Mouse (Mus musculus) lung, embryonic 16.5 days (tissue): ENCODE data around the gene Cerk. TPM values are rescaled to one million over a fixed set of nuclear protein-coding genes. Genes with fewer than 3 reads are reported as not detected.
A peak's percentile ranks its signal among the peaks of the same experiment; 100 is the strongest.
"Not testable (repeated sequence)": the region's sequence is repeated elsewhere in the genome, so short reads cannot be mapped to it uniquely, and the experiment has no call there.

Experiments
- ATAC-seq: fragments of 200-750 bp; cut with Nextera tagmentation; 2 replicates; pipeline ENCODE4 v1.8.0; 2017; ENCODE audit warnings: low read depth, mild to moderate bottlenecking, moderate library complexity
- H3K27ac ChIP-seq: fragments of 300-500 bp; sonication (generic); 2 replicates; pipeline ENCODE4 v1.5.1; 2014; ENCODE audit warnings: mild to moderate bottlenecking, control low read depth, low read length
- H3K27me3 ChIP-seq: fragments of 300-500 bp; sonication (generic); 2 replicates; pipeline ENCODE4 v1.6.1; 2014; ENCODE audit warnings: low read depth, low read length, mixed read lengths; ENCODE audit not compliant: control insufficient read depth, insufficient read depth
- H3K36me3 ChIP-seq: fragments of 300-500 bp; sonication (generic); 2 replicates; pipeline ENCODE4 v1.6.1; 2014; ENCODE audit warnings: low read length; ENCODE audit not compliant: control insufficient read depth, insufficient read depth
- H3K4me1 ChIP-seq: fragments of 300-500 bp; sonication (generic); replicated peaks from 2 replicates; pipeline ENCODE4 v1.6.1; 2014; ENCODE audit warnings: low read length, mixed read lengths; ENCODE audit not compliant: control insufficient read depth, insufficient read depth
- H3K4me2 ChIP-seq: fragments of 300-500 bp; sonication (generic); 2 replicates; pipeline ENCODE4 v1.6.1; 2014; ENCODE audit warnings: low read depth, low read length, control low read depth
- H3K4me3 ChIP-seq: fragments of 300-500 bp; sonication (generic); 2 replicates; pipeline ENCODE4 v1.5.1; 2014; ENCODE audit warnings: mild to moderate bottlenecking, low read length, control low read depth
- H3K9ac ChIP-seq: fragments of 300-500 bp; sonication (generic); 2 replicates; pipeline ENCODE4 v1.6.1; 2014; ENCODE audit warnings: low read length, control low read depth
- H3K9me3 ChIP-seq: fragments of 300-500 bp; sonication (generic); 2 replicates; pipeline ENCODE4 v1.6.1; 2016; ENCODE audit warnings: low read length; ENCODE audit not compliant: control insufficient read depth
- WGBS: fragments of 180-500 bp; shearing (Covaris S2); extraction: QIAGEN DNeasy Blood & Tissue Kit; methylation state at CpG from one replicate; pipeline ENCODE4 v1.1.7; 2014; 5-methylcytosine and 5-hydroxymethylcytosine counted together
- polyA plus RNA-seq: library from polyadenylated mRNA; unstranded; fragments of >200 nt; fragmentation: Nextera tagmentation; extraction: Ambion mirVana; gene quantifications from 2 replicates; pipeline ENCODE4 v1.2.1, GENCODE M21; 2015

The Cerk gene
- polyA plus RNA-seq, 1 experiment from 2014 or later, result 26.4 TPM

DNA sequence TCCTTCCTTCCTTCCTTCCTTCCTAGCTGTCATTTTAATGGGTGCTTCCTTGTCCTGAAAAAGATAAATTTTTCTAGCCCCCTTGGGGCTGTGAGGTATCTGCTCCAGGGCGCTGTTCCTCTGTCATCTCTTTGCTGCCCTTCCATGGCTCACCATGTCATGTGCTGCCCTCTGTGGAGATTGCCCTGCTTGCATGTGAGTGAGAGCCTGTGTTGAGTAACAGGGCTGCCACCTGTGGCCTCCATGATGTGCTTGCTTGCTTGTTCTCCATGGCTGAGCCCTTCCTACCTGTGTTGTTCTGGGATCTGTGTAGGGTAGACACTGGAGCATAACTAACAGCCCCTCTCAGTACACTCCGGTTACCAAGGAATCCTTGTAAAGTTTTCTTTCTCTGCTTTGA, 41.0 kb upstream of the Cerk start:
- no peaks in the 10 kb centered on the region for H3K4me1 ChIP-seq
- no peak overlapping the region for H3K4me2 ChIP-seq
- H3K27me3 ChIP-seq, result no peaks in the 10 kb centered on the region
- no peaks in the 10 kb centered on the region for H3K9me3 ChIP-seq
- no peak overlapping the region for H3K9ac ChIP-seq
- no peak for ATAC-seq
- H3K4me3 ChIP-seq, result no peak overlapping the region
- 80% methylated on average over 2 of the region's 2 CpGs for WGBS
- H3K36me3 ChIP-seq, result no peaks in the 10 kb centered on the region
- no peak overlapping the region for H3K27ac ChIP-seq

DNA sequence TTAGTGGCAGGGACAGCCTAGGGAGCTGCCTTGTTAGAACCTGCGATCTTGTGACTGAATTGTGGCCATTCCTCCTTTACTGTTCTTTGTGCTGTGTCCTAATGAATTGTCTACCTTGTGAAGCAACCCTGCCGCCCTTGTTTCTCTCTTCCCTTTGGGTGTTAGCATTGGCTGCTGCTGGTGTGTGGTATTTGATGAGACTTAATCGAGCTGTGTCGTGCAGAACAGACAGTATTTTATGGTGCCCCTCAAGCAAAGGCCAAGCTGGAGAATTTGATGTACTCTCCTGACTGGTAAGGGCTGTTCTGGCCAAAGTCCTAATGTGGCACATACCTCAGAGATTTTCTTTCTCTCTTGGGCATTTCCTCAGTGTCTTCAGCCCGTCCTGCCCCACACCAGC, 40.3 kb upstream of the Cerk start:
- H3K4me1 ChIP-seq, result no peaks in the 10 kb centered on the region
- no peak overlapping the region for H3K4me2 ChIP-seq
- no peak overlapping the region for H3K4me3 ChIP-seq
- no peak for ATAC-seq
- 84% methylated on average over 5 of the region's 5 CpGs for WGBS
- no peaks in the 10 kb centered on the region for H3K9me3 ChIP-seq
- no peak overlapping the region for H3K9ac ChIP-seq
- no peaks in the 10 kb centered on the region for H3K36me3 ChIP-seq
- no peak overlapping the region for H3K27ac ChIP-seq
- no peaks in the 10 kb centered on the region for H3K27me3 ChIP-seq

DNA sequence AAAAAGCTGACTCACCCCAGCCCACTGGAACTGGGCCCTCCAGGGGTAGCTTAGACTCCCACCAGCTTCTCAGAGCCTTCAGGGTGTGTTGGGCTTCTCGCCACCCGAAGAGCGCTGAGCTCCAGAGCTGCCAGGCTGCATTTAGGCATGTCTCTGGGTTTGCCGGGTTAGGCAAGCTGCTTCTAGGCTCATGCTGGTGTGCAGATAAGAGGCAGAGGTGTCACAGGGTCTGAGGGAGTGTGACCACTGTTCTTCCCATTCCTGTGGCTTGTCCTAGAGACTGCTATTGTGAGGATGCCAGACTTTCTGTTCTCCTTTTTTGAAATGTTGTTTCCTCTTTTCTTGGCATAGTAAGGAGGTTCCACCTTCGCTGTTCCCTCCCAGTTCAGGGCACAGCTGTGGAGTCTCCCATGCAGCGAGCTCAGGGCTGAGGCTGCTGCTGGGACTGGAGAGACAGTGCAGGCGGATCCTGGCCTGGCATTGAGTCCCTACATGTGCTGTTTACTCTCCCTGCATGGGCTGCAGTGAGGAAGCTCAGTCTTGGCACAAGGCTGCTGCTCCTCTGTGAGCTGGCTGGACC, 39.1 kb upstream of the Cerk start:
- H3K4me3 ChIP-seq, result no peak overlapping the region
- no peaks in the 10 kb centered on the region for H3K27me3 ChIP-seq
- no peaks in the 10 kb centered on the region for H3K9me3 ChIP-seq
- no peaks in the 10 kb centered on the region for H3K36me3 ChIP-seq
- H3K9ac ChIP-seq, result no peak overlapping the region
- no peak overlapping the region for H3K4me2 ChIP-seq
- H3K4me1 ChIP-seq, result peaks cover 6% of the 10 kb centered on the region; the same call in 1 of the 2 replicates
- H3K27ac ChIP-seq, result no peak overlapping the region
- WGBS, result 85% methylated on average over 7 of the region's 7 CpGs
- 0 out of 2 replicates have a peak, but pooled peaks have one; percentile 36 for ATAC-seq

DNA sequence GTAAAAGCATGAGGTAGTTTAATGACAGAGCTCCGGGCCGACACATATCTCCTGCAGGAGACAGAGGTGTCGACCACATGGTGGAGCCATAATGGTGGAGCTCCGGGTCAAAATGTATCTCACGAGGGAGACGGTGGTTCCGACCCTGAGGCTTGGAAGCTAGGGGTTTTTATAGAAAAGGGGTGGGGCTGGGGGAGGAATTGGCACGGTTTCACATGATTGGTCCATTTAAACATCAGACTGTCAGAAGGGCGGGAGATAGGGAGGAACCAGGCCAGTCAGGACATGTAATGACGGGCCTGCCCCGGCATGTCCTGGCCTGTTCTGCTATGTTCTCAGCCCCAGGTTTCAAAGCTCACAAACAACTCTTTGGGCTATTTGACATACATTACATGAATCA, 36.0 kb upstream of the Cerk start:
- not testable (repeated sequence) for H3K4me2 ChIP-seq, H3K36me3 ChIP-seq, H3K4me3 ChIP-seq, H3K27me3 ChIP-seq, H3K4me1 ChIP-seq, ATAC-seq, H3K9me3 ChIP-seq, H3K27ac ChIP-seq, H3K9ac ChIP-seq
- WGBS, result 75% methylated on average over 11 of the region's 11 CpGs

DNA sequence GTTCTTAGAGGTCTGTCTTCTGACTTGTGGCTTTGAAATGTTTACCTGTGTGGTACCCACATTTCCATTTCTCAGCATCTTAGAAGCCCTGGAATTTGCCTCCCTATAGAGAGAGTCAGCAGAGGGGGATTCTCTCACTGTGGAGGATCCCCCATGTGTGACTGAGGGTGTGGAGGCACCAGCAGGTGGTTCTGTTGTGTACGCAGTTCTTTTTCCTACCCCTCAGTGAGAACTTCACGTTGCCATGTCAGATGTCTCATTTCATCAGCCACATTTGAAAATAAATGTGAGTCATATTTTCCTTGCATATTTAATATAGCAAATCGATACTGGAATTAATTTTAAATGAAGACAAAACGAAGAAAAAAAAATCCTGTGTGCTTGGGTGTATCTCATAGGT, 35.4 kb upstream of the Cerk start:
- H3K27ac ChIP-seq, result no peak overlapping the region
- H3K4me2 ChIP-seq, result no peak overlapping the region
- H3K9me3 ChIP-seq, result no peaks in the 10 kb centered on the region
- no peaks in the 10 kb centered on the region for H3K36me3 ChIP-seq
- no peaks in the 10 kb centered on the region for H3K27me3 ChIP-seq
- peaks cover 9% of the 10 kb centered on the region; the same call in 1 of the 2 replicates for H3K4me1 ChIP-seq
- 79% methylated on average over 4 of the region's 4 CpGs for WGBS
- no peak overlapping the region for H3K4me3 ChIP-seq
- H3K9ac ChIP-seq, result no peak overlapping the region
- ATAC-seq, result no peak

DNA sequence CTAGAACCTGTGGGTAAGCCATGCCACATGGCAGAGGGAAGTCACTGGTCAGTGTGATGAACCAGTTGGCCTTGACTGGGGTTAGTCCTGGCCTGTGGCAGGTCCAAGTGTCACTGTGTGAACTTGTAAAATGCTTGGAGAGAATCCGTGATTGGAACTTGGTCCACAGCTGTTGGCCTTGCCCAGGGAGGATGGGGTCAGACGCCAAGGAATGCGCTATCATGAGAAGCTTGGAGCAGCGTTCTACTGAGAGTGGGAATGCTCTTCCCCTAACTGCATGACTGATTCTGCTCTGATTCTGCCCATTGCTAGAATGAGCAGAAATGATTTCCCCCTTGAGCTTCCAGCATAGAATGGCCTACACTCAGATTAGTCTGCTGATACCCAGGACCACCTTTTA, 34.8 kb upstream of the Cerk start:
- H3K9me3 ChIP-seq, result no peaks in the 10 kb centered on the region
- ATAC-seq, result no peak
- no peaks in the 10 kb centered on the region for H3K27me3 ChIP-seq
- no peak overlapping the region for H3K4me2 ChIP-seq
- 69% methylated on average over 4 of the region's 4 CpGs for WGBS
- H3K27ac ChIP-seq, result peak overlapping the region; percentile 39; the same call in 1 of the 2 replicates
- H3K4me1 ChIP-seq, result peaks cover 9% of the 10 kb centered on the region; the same call in 1 of the 2 replicates
- H3K4me3 ChIP-seq, result no peak overlapping the region
- H3K9ac ChIP-seq, result 0 out of 2 replicates have a peak overlapping the region, but pooled peaks have one; percentile 7
- H3K36me3 ChIP-seq, result no peaks in the 10 kb centered on the region

DNA sequence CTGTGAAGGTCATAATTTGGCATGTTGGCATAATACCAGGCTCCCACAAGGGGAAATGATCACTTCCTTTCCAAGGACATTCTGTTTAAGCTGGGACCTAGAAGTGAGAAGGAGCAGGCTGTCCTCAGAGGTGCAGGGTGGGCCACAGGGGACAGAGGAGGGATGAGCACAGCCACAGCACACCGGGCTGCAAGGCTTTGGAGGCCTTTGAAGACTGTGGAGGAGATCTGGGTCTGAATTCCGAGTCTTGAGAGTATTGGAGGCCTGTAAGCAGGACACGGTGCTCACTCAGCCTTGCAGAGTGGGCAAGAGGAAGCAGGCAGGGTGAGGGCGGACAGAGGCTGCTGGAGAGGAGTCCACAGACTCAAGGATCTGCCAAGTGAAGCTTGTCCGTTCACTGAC, 34.3 kb upstream of the Cerk start:
- no peaks in the 10 kb centered on the region for H3K27me3 ChIP-seq
- H3K4me3 ChIP-seq, result no peak overlapping the region
- H3K27ac ChIP-seq, result peak overlapping the region; percentile 39; the same call in 1 of the 2 replicates
- 0 out of 2 replicates have a peak overlapping the region, but pooled peaks have one; percentile 7 for H3K9ac ChIP-seq
- WGBS, result 62% methylated on average over 5 of the region's 5 CpGs
- 0 out of 2 replicates have a peak, but pooled peaks have one; percentile 17 for ATAC-seq
- no peaks in the 10 kb centered on the region for H3K9me3 ChIP-seq
- no peak overlapping the region for H3K4me2 ChIP-seq
- H3K4me1 ChIP-seq, result peaks cover 10% of the 10 kb centered on the region; the same call in 1 of the 2 replicates
- no peaks in the 10 kb centered on the region for H3K36me3 ChIP-seq

- Histone ChIP-seq H3K4me2 (no peak overlapping the region), H3K27ac (peak overlapping the region; percentile 39), H3K9me3 (no peaks in the 10 kb centered on the region), H3K27me3 (no peaks in the 10 kb centered on the region), H3K36me3 (no peaks in the 10 kb centered on the region), H3K4me1 (peaks cover 16% of the 10 kb centered on the region), H3K9ac (no peak overlapping the region), H3K4me3 (no peak overlapping the region)
- 69% methylated on average over 7 of the region's 7 CpGs for WGBS
- ATAC-seq, result 0 out of 2 replicates have a peak, but pooled peaks have one; percentile 15
These were observed 33.7 kb upstream of the Cerk start for GRCm38 (mm10) chr15:86219534-86220228.

GRCm38 (mm10) chr15:86216641-86217040, 30.7 kb upstream of the Cerk start:
- not testable (repeated sequence) for H3K27ac ChIP-seq, H3K4me3 ChIP-seq, ATAC-seq, H3K9me3 ChIP-seq, H3K27me3 ChIP-seq, H3K36me3 ChIP-seq, H3K9ac ChIP-seq, H3K4me2 ChIP-seq
- H3K4me1 ChIP-seq, result peaks cover 24% of the 10 kb centered on the region
- WGBS, result 81% methylated on average over 9 of the region's 9 CpGs
